Mouse (Mus musculus): ENCODE data around the gene Cadm4.

GRCm38 (mm10) chr7:24529580-24529979, 47.8 kb downstream of the Cadm4 start:
- no peak for TF ChIP-seq ZNF384 (IDR thresholded peaks at IDR 0.05; ENCODE audit: low read depth, low read length)
- no peak for TF ChIP-seq HCFC1 (IDR thresholded peaks at IDR 0.05; ENCODE audit: borderline replicate concordance, insufficient read depth, low read length)
- TF ChIP-seq ZC3H11A (IDR thresholded peaks at IDR 0.05; ENCODE audit: borderline replicate concordance, low read depth, low read length): no peak
- TF ChIP-seq CHD2 (IDR thresholded peaks at IDR 0.05; ENCODE audit: low read depth, low read length): no peak
- no peak for TF ChIP-seq MAFK (IDR thresholded peaks at IDR 0.05; ENCODE audit: insufficient read depth, low read depth, low read length)
